Mouse (Mus musculus) heart, embryonic 13.5 days (tissue): ENCODE results near the gene Foxj3. TPM values are rescaled to one million over a fixed set of nuclear protein-coding genes. Genes with fewer than 3 reads are reported as not detected.
"Not testable (repeated sequence)": the region's sequence is repeated elsewhere in the genome, so short reads cannot be mapped to it uniquely, and the experiment has no call there.

Source experiments
- ATAC-seq: fragments of 200-750 bp; cut with Nextera tagmentation; 2 replicates; pipeline ENCODE4 v1.8.0; 2017; ENCODE audit warnings: moderate TSS enrichment; ENCODE audit not compliant: insufficient number of reproducible peaks, low FRiP score, low TSS enrichment; ENCODE audit errors: extremely low read depth
- H3K27ac ChIP-seq: fragments of 300-500 bp; sonication (generic); replicated peaks from 2 replicates; pipeline ENCODE4 v1.5.1; 2015; ENCODE audit warnings: moderate library complexity, mild to moderate bottlenecking, inconsistent platforms
- H3K27me3 ChIP-seq: fragments of 300-500 bp; sonication (generic); replicated peaks from 2 replicates; pipeline ENCODE4 v1.6.1; 2015; ENCODE audit warnings: mild to moderate bottlenecking, inconsistent platforms
- H3K36me3 ChIP-seq: fragments of 300-500 bp; sonication (generic); 2 replicates; pipeline ENCODE4 v1.6.1; 2015; ENCODE audit warnings: mild to moderate bottlenecking, inconsistent platforms
- H3K4me1 ChIP-seq: fragments of 300-500 bp; sonication (generic); 2 replicates; pipeline ENCODE4 v1.6.1; 2015; ENCODE audit warnings: inconsistent platforms
- H3K4me2 ChIP-seq: fragments of 300-500 bp; sonication (generic); 2 replicates; pipeline ENCODE4 v1.6.1; 2015; ENCODE audit warnings: inconsistent platforms, mild to moderate bottlenecking, moderate library complexity
- H3K4me3 ChIP-seq: fragments of 300-500 bp; sonication (generic); 2 replicates; pipeline ENCODE4 v1.5.1; 2015; ENCODE audit warnings: moderate library complexity, mild to moderate bottlenecking, inconsistent platforms
- H3K9ac ChIP-seq: fragments of 300-500 bp; sonication (generic); 2 replicates; pipeline ENCODE4 v1.6.1; 2015; ENCODE audit warnings: inconsistent platforms, mild to moderate bottlenecking, moderate library complexity
- H3K9me3 ChIP-seq: fragments of 300-500 bp; sonication (generic); 2 replicates; pipeline ENCODE4 v1.6.1; 2016; ENCODE audit warnings: inconsistent platforms
- WGBS: fragments of 180-500 bp; shearing (Covaris S2); methylation state at CpG from one replicate; pipeline ENCODE4 v1.1.7; 2015; ENCODE audit warnings: mixed read lengths; 5-methylcytosine and 5-hydroxymethylcytosine counted together
- polyA plus RNA-seq: library from polyadenylated mRNA; unstranded; fragments of >200 nt; fragmentation: Nextera tagmentation; extraction: Ambion mirVana; gene quantifications from 2 replicates; pipeline ENCODE4 v1.2.1, GENCODE M21; 2015

Gene Foxj3
- polyA plus RNA-seq: 19.1 and 19.5 TPM in 2 replicates

DNA sequence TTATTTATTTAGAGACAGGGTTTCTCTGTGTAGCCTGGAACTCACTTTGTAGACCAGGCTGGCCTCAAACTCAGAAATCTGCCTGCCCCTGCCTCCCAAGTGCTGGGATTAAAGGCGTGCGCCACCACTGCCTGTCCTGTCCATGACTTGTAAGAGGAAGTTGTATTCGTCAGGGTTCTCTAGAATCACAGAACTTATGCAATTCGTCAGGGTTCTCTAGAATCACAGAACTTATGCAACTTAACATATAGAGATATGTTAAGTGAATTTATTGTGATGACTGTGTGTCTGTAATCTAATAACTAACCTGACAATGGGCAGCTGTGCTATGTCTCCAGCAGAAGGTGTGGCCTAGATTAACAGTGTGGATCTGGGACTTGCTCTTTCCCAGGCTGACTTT, at the start of gene Foxj3:
Foxj3 (plus strand) TSS at position 390 of the 400 bp plus-strand sequence.
- H3K9me3 ChIP-seq, H3K27me3 ChIP-seq, H3K27ac ChIP-seq, H3K4me2 ChIP-seq, H3K36me3 ChIP-seq, H3K9ac ChIP-seq, H3K4me3 ChIP-seq, ATAC-seq: not testable (repeated sequence)
- 82% methylated on average over 4 of the region's 4 CpGs for WGBS
- peaks cover 34% of the 10 kb centered on the region for H3K4me1 ChIP-seq

DNA sequence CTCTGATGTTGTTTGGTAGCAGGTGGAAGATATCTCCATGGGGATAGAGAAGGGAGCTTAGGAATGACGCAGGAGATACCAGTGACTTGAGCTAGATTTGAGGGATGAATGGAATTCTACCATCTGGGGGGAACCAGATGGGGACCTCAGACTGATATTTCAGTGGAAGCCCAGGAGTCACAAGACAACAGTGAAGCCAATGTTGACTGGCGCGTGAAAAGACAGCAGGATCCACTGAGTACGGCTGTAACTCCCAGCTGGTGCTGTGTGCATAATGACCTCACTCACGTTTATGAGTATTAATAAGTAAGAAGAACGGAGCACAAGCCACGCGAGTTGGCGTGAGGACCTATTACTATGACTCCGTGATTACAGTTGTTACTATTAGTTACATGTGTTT, 47.1 kb upstream of the Foxj3 start:
- WGBS: 90% methylated on average over 10 of the region's 10 CpGs
- Histone ChIP-seq H3K4me1 (peaks cover 10% of the 10 kb centered on the region; the same call in 1 of the 2 replicates), H3K36me3 (no peaks in the 10 kb centered on the region), H3K27me3 (peaks cover 38% of the 10 kb centered on the region), H3K9ac (no peak overlapping the region), H3K4me3 (no peak overlapping the region), H3K4me2 (no peak overlapping the region), H3K9me3 (no peaks in the 10 kb centered on the region), H3K27ac (no peak overlapping the region)
- ATAC-seq: no peak

- Histone ChIP-seq H3K27me3 (peaks cover 45% of the 10 kb centered on the region), H3K27ac (no peak overlapping the region), H3K9me3 (no peaks in the 10 kb centered on the region), H3K36me3 (no peaks in the 10 kb centered on the region), H3K9ac (no peak overlapping the region), H3K4me2 (no peak overlapping the region), H3K4me1 (peaks cover 10% of the 10 kb centered on the region; the same call in 1 of the 2 replicates), H3K4me3 (no peak overlapping the region)
- 76% methylated on average over 3 of the region's 3 CpGs for WGBS
- ATAC-seq: no peak
These were observed 46.0 kb upstream of the Foxj3 start for GRCm38 (mm10) chr4:119490806-119491205.

GRCm38 (mm10) chr4:119492291-119492932, 44.4 kb upstream of the Foxj3 start, which contains the start of gene Rimkla:
Gene Rimkla, minus strand, starts transcription at chr4:119492628.
- peak within 1 kb of the TSS; percentile 83 for H3K9ac ChIP-seq
- H3K9me3 ChIP-seq: no peaks in the 10 kb centered on the region
- H3K27ac ChIP-seq: no peak within 1 kb of the TSS; the same call in 1 of the 2 replicates
- peak within 1 kb of the TSS; percentile 88 for H3K4me2 ChIP-seq
- ATAC-seq: peak; percentile 45
- no peaks in the 10 kb centered on the region for H3K36me3 ChIP-seq
- H3K4me1 ChIP-seq: peaks cover 10% of the 10 kb centered on the region; the same call in 1 of the 2 replicates
- peaks cover 45% of the 10 kb centered on the region for H3K27me3 ChIP-seq
- under 1% methylated on average over 56 of the region's 77 CpGs for WGBS
- peak within 1 kb of the TSS; percentile 69 for H3K4me3 ChIP-seq

GRCm38 (mm10) chr4:119492933-119493327, 43.9 kb upstream of the Foxj3 start:
- peak overlapping the region; percentile 88 for H3K4me2 ChIP-seq
- WGBS: 42% methylated on average over 10 of the region's 10 CpGs
- H3K9me3 ChIP-seq: no peaks in the 10 kb centered on the region
- no peak overlapping the region; the same call in 1 of the 2 replicates for H3K27ac ChIP-seq
- H3K4me3 ChIP-seq: peak overlapping the region; percentile 69
- H3K4me1 ChIP-seq: peaks cover 10% of the 10 kb centered on the region; the same call in 1 of the 2 replicates
- ATAC-seq: no peak
- H3K9ac ChIP-seq: peak overlapping the region; percentile 83
- no peaks in the 10 kb centered on the region for H3K36me3 ChIP-seq
- H3K27me3 ChIP-seq: peaks cover 45% of the 10 kb centered on the region

- peaks cover 22% of the 10 kb centered on the region for H3K27me3 ChIP-seq
- H3K27ac ChIP-seq: no peak overlapping the region
- no peak for ATAC-seq
- no peak overlapping the region for H3K9ac ChIP-seq
- H3K9me3 ChIP-seq: no peaks in the 10 kb centered on the region
- no peak overlapping the region for H3K4me2 ChIP-seq
- 63% methylated on average over 5 of the region's 5 CpGs for WGBS
- H3K36me3 ChIP-seq: no peaks in the 10 kb centered on the region
- no peaks in the 10 kb centered on the region for H3K4me1 ChIP-seq
- no peak overlapping the region for H3K4me3 ChIP-seq
These were observed 38.4 kb upstream of the Foxj3 start for GRCm38 (mm10) chr4:119498319-119498848.

DNA sequence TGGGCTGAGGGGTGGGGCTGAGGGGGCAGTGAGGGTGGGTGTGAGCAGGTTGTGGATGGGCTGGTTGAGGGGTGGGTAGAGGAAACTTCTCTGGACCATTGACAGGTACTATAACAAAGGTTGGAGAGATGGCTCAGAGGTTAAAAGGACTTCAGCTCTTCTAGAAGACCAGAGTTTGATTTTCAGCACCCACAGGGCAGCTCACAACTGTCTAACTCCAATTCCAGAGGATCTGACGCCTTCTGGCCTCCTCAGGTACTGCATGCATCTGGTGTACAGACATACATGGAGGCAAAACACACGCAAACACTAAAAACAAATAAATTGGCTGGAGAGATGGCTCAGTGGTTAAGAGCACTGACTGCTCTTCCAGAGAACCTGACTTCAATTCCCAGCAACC, 25.2 kb upstream of the Foxj3 start:
- 76% methylated on average over 2 of the region's 2 CpGs for WGBS
- no peak overlapping the region for H3K9ac ChIP-seq
- H3K4me2 ChIP-seq: no peak overlapping the region
- H3K9me3 ChIP-seq: no peaks in the 10 kb centered on the region
- H3K27ac ChIP-seq: no peak overlapping the region
- no peak overlapping the region for H3K4me3 ChIP-seq
- peaks cover 21% of the 10 kb centered on the region for H3K4me1 ChIP-seq
- 0 out of 2 replicates have a peak, but pooled peaks cover 3% of the 10 kb centered on the region for H3K27me3 ChIP-seq
- no peak for ATAC-seq
- no peaks in the 10 kb centered on the region for H3K36me3 ChIP-seq

GRCm38 (mm10) chr4:119512731-119513141, 24.1 kb upstream of the Foxj3 start:
- 0 out of 2 replicates have a peak, but pooled peaks cover 3% of the 10 kb centered on the region for H3K27me3 ChIP-seq
- H3K4me1 ChIP-seq: peaks cover 21% of the 10 kb centered on the region
- H3K9ac ChIP-seq: no peak overlapping the region
- no peaks in the 10 kb centered on the region for H3K36me3 ChIP-seq
- H3K27ac ChIP-seq: peak overlapping the region; percentile 90
- H3K4me2 ChIP-seq: peak overlapping the region; percentile 48
- 10% methylated on average over 3 of the region's 3 CpGs for WGBS
- H3K4me3 ChIP-seq: no peak overlapping the region
- ATAC-seq: peak; percentile 81
- no peaks in the 10 kb centered on the region for H3K9me3 ChIP-seq

- H3K4me3 ChIP-seq: no peak overlapping the region
- 74% methylated on average over 4 of the region's 4 CpGs for WGBS
- no peak overlapping the region for H3K9ac ChIP-seq
- H3K27ac ChIP-seq: no peak overlapping the region
- no peaks in the 10 kb centered on the region for H3K9me3 ChIP-seq
- H3K36me3 ChIP-seq: no peaks in the 10 kb centered on the region
- H3K4me2 ChIP-seq: no peak overlapping the region
- no peaks in the 10 kb centered on the region for H3K4me1 ChIP-seq
- no peaks in the 10 kb centered on the region for H3K27me3 ChIP-seq
- ATAC-seq: no peak
These were observed 13.2 kb upstream of the Foxj3 start for GRCm38 (mm10) chr4:119523575-119523974.

DNA sequence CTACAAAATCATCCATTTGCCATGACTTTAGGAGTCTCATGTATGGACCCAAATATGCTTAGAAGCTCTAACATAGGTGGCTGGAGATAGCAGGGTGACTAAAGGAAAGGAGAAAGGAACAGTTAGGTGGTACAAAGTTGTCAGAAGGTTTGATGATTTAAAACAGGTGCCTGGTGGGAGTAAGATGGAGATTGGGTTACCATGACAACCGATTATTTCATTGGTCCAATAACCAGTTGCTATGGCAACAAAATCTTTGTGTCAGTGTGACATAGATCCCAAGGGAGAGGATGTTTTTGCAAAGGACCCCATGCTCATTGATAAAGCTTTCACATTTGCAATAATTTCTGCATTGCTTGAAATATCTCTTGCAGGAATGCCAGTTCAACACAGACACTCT, 12.8 kb upstream of the Foxj3 start:
- no peak overlapping the region for H3K4me3 ChIP-seq
- ATAC-seq: no peak
- 88% methylated on average over 1 of the region's 1 CpGs for WGBS
- no peak overlapping the region for H3K27ac ChIP-seq
- H3K9ac ChIP-seq: no peak overlapping the region
- no peaks in the 10 kb centered on the region for H3K4me1 ChIP-seq
- H3K9me3 ChIP-seq: no peaks in the 10 kb centered on the region
- no peaks in the 10 kb centered on the region for H3K27me3 ChIP-seq
- H3K4me2 ChIP-seq: no peak overlapping the region
- no peaks in the 10 kb centered on the region for H3K36me3 ChIP-seq

DNA sequence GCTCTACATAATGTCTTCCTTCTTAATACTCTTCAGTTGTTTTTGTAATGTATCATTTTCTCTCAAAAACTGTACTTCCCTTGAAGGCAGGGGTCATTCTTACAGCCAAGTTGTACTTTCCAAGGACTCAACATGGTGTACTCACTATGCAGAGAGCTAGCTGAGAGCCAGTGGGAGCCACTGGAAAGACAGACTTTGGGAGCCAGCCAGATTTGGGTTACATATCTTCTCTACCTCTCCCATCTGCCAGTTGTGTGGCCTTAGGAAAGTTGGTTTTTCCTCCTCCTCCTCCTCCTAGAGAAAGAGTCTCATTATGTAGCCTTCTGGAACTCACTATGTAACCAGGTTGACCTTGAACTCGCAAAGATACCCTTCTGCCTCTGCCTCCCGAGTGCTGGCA, 12.3 kb upstream of the Foxj3 start:
- Histone ChIP-seq H3K4me3 (no peak overlapping the region), H3K27ac (no peak overlapping the region), H3K4me1 (no peaks in the 10 kb centered on the region), H3K27me3 (no peaks in the 10 kb centered on the region), H3K4me2 (no peak overlapping the region), H3K9ac (no peak overlapping the region), H3K36me3 (no peaks in the 10 kb centered on the region), H3K9me3 (no peaks in the 10 kb centered on the region)
- no peak for ATAC-seq
- WGBS: 79% methylated on average over 2 of the region's 2 CpGs
